Mouse (Mus musculus) neutrophil, adult 5-6 weeks (primary cell): ENCODE data around the gene Ifitm3. TPM values are rescaled to one million over a fixed set of nuclear protein-coding genes. Genes with fewer than 3 reads are reported as not detected.

Source experiments
- ATAC-seq: fragments of 151-379, 151-347 bp; 2 replicates; pipeline ENCODE4 v1.8.0; 2017; ENCODE audit warnings: mild to moderate bottlenecking, moderate TSS enrichment; ENCODE audit not compliant: insufficient number of reproducible peaks, poor library complexity, low FRiP score, severe bottlenecking; ENCODE audit errors: extremely low read depth
- total RNA-seq: library from RNA; stranded (forward); fragments of 200-1000 nt; gene quantifications from 2 replicates; pipeline ENCODE4 v1.2.3, GENCODE M21; 2017

Ifitm3 gene
- 187 and 230 TPM in 2 replicates for total RNA-seq

DNA sequence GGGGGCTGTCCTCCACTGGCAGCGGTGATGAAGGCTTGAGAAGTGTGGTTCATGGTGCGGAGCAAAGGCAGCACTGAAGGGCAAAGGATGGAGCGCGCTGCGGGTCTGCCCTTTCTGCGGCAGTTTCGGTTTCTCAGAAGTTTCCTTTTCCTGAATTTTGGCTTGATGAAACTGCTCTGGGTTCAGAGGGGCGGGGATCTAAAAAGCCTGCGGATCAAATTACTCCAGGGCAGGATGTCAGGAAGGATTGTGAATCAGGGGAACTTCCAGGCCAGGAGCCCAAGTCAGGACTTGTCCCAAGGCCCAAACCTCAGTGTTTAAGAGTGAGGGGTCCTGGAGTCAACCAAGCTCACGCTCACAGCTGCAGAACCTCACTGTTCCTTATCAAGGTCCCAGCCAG, at the start of gene Ifitm3:
Gene Ifitm3 (minus strand): TSS at position 178 of the 400 bp plus-strand sequence.
- no peak for ATAC-seq

DNA sequence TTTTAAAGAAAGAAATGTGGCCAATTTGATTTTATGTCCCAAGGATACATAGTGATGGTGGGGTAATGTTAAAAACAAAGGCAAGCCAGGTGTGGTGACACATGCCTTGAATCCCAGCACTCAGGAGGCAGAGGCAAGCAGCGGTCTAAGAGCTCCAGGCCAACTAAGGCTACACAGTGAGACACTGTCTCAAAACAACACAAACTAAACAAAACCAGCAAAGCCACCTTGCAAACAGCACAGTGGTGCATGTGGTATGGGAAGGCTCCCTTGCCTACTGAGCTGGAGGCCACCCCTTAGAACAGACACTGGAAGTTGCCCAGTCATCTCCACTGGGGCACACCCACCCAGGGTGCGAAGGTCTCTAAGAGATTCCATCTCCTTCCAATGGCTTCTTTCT, 49.4 kb upstream of the Ifitm3 start:
- ATAC-seq = no peak

DNA sequence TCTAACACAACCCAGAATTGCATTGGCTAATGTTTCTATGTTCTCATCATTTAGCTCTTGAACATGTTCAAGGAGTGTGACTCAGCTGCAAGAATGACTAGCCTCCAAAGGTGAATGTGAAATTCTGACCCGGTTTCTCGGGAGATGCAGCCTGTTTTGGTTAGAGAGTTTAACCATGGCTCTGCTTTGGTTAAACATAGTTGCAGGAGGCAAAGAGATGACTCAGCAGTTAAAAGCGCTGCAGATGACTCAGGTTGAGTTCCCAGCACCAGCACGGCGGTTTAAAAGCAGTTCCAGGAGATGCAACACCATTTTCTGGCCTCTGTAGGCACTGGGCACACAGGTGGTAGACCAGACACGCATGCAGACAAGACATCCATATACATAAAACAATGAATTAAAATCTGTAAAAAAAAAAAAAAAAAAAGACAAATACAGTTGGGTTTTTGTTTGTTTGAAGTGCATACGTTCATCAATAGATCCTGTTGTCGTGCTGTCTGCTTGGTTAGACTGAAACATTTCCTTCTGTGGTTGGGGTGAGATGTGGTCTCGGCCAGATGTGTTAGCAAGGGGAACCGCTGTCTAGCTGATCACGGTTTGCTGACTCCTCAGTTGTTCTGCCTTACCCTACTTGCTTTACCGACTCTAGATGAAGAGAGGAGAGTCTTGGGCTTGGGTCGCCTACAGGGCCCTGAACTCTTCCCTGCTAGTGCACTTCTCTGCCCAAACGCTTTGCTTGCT, 48.2 kb upstream of the Ifitm3 start:
- ATAC-seq = no peak

DNA sequence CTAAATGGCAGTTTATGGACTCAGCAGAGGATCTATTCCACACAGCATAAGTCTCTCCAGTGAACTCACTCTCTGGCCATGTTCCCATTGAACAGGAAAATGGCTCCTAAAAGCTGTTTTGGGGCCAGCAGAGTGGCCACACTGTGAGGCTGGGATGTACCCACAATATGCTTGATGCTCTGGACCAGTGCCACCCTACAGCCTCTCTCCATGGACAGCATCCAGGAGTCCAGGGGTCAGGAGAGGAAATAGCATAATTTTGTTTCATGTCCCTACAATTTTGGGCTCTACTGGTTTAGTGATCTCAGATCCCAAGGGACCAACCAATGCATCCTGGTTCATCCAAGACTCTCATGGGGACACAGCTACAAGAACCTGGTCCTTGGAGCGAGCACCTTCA, 47.0 kb upstream of the Ifitm3 start:
- ATAC-seq = no peak

DNA sequence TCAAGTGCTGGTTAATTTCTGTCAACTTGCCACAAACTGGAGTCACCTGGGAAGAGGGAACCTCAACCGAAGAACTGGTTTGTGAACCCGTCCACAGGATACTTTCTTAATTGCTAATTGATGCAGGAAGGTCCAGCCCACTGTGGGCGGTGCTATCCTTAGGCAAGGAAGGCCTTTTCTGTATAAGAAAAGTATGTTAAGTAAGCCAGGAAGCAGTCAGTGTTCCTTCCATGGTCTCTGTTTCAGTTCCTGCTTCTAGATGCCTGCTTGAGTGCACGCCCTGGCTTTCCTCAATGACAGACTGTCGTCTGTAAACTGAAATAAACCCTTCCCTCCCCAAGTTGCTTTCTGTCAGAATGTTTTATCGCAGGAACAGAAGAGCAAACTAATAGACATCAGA, 46.4 kb upstream of the Ifitm3 start:
- no peak for ATAC-seq

DNA sequence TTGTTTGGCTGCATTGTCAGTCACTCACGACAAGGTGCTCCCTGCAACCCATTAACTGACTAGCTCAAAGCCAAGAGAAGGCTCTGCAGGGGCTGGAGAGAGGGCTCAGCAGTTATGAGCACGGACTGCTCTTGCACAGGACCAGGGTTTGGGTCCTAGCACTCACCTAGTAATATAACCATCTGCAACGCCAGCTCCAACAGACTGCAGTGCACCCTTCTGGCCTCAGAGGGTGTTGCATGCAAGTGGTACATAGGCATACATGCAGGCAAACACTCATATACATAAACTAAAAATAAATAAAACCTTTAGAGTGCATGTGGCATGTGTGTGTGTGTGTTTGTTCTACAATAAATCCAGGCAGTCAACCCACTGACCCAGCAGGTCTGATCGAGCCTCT, 45.2 kb upstream of the Ifitm3 start:
- no peak for ATAC-seq

DNA sequence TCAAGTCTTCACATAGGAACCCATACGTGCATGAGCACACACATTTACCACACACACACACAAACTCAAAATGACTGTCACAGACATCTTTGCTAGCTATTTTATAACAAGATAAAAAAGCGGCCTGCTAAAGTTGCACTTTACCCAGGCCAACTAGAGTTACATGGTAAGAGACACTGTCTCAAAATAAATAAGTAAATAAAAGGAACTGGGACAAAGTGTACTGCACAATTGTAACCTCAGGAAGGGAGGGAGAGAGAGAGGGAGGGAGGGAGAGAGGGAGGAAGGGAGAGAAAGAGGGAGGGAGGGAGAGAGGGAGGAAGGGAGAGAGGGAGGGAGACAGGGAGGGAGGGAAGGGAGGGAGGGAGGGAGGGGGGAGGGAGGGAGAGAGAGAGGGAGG, 41.9 kb upstream of the Ifitm3 start:
- ATAC-seq = no peak

DNA sequence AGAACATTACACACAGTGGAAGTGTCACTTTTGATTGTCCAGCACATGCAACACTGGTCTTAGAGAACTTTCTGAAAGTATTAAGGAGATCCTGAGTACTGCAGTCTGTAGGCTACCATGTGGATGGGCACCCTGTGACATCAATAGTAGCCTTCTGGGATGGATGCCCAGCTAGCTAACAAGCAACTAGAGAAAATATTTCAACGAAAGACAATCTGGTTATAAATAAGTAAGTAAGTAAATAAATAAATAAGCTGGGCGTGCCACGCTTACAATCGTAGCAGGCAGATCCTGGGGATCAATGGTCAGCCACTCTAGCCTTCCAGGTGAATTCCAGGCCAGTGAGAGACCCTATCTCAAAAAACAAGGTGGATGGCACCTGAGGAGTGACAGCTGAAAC, 41.4 kb upstream of the Ifitm3 start:
- no peak for ATAC-seq

DNA sequence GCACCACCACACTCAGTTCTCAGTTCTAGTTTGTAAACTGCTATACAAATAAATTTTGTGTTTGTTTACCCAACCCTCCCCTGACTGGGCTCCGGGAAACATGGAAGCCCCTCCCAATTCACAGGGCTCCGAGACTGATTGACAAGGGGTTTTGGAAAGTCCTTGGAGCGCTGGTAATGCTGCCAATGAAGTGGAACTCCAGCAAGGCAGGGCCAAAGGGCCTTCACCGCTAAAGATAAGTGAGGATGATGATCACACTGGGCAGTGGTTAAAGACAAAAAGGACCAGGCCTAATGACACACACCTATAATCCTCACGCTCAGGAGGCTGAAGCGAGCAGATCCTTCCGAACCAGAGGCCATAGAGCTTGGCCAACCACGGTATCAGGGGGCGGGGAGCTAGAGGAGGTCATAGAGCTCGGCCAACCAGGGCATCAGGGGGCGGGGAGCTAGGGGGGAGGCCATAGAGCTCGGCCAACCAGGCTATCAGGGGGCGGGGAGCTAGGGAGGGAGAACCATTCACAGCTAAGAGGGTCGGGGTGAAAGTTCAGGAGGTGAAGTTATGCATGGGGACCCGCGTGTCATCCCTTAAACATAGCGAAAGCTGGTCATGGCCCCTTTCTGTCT, 40.6 kb upstream of the Ifitm3 start:
- no peak for ATAC-seq

DNA sequence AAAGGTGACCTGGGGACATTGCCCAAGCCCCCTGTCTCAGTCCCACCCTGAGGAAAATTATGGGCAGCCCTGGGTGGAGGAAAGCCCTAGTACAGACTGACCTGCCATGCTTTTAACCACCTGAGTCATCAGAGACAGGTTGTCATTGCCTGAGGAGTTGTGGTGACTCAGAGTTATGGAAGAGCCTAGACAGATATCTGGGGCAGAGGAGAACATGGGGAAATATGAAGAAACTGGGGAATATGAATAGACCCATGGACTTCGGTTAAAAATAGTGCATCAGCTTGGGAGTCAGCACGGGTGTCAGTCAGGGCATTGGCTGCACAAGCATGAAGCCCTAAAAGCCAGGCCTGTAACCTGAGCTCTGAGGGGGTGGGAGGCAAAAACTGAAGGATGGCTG, 38.8 kb upstream of the Ifitm3 start:
- no peak for ATAC-seq

DNA sequence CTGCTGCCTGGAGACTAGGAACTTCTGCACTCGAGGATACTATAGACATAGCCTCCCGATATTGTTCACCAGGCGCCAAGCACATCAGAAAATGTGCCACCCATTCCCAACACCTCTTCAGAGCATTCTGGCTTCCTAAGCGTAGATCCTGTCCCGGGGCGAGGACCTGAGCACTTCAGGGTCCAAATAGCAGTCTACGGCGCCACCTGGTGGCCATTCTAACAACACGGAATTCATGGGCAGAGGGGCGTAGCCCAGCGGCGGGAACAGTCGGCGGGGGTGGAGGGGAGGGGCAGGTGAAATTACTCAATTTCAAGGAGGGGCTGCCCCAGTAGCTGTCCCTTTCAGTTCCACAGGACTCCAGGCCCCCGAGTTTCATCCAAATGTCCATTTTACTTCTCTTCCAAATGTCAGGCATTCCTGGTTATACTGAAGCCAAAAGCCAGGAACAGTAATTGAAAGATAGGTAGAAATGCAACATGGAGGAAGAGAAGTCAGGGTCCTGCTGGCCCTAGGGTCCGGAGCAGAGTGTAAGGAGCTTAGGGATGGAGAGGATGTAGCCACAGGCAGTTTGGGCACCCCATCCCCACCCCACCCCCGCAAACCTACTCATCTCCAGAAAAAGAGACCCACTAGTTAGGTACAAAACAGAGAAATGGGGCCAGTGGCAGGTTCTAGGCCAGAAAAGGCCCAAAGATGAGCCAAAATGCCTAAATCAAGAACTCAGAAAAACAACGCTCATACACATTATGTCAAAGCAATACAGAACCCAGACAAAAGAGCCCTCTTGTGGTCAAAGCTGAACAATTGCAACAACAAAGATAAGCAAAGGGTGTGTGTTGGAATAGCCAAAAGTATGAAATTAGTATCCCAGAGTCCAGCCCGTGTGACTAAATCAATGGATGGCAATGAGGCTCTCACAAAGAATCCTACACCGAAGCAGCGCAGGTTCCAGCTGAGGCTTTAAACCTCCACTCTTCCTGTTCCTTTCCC, 38.0 kb upstream of the Ifitm3 start:
- peak; percentile 88 for ATAC-seq

DNA sequence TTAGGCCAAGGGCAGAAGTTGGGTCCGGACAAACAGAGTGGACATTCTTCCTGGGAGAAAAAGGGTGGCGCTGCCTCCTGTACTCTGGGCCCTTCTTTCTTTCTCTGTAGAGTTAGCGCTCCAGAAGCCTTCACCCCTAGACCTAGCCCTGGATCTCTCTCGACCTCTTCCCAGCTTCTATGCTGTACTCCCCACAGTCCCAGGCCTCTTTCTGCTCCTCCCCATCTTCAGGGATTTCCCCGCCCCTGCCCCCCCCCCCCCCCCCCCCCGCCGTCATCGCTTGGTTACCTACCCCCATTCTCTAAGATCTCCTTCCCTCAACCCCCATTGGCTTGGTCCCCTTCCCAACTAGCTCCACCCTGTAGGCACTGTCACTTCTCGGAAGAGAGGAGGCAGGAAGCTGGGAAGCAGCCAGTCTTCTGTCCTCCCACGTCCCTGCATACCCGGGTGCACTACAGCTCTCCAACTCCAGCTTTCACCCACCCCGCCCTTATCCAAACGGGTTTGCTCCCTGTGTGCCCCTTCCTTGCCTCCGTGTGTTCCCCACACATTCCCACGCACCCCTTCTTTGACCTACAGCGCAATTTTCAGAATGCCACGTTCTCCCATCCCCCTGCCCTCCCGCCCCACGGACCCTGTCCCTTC, 37.1 kb upstream of the Ifitm3 start:
- no peak for ATAC-seq

DNA sequence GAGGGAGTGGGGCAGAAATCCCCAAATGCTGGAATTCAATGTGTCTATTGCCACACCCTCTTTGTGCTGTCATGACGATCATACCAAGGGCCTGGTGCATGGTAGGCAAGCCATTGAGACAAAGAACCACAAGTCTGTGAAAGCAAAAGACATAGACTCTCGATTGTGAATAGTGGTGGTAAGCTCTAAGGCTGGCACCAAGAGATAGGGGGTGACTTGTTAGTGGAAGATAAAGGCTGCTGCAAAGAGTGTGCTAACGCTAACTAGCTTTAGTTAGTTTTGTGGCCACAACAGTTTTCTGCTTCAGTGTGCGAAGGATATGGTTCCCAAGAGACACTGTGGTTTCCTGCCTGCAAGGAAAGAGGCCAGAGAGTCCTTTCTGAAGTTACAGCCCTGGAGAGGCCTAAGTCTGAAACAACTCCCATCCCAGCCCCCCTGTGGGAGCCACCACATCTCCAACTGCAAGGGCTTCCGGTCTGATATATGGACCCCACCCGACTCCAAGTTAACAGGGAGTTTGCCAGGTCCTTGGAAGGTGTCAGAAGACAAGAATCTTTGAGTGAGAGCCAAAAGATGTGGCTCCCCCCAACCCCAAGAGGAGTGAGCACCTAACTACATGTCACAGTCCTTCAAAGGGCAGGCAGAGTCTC, 36.5 kb upstream of the Ifitm3 start:
- ATAC-seq = no peak

DNA sequence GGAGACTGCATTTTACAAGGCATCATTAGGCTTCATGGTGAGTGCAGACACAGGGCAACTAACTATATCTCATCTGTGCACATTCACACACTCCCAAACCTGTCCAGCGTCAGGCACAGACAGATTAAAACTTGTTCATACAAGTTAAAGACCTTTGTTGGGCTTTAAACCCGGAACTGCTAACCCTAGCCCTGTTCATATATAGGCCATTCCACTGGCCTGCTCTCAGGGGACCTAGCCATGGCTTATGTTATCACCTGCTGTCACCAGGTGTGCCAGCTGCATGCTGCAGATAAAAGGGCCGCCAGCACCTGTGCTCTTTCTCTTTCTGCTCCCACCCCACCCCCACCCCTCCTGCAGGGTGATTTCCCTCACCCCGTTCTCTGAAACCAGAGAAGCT, 32.0 kb upstream of the Ifitm3 start:
- no peak for ATAC-seq

DNA sequence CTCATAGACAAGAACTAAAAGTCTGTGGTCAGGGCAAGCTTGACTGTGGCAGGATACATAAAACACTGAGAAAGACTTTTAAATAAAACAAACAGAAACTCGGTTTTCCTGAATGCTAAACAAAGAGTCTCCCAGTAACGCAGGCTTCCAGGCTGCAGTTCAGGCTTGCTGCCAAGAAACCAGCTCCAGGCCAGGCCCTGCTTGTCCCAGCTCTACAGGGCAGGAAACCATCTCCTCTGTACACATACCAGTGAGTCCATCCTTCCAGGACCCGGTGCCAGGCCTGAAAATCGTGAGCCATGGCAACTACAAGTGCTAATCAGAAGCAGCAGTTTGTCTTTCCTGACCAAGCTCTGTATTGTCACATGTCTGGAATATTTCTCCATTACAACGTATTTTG, 31.1 kb upstream of the Ifitm3 start:
- ATAC-seq = no peak

DNA sequence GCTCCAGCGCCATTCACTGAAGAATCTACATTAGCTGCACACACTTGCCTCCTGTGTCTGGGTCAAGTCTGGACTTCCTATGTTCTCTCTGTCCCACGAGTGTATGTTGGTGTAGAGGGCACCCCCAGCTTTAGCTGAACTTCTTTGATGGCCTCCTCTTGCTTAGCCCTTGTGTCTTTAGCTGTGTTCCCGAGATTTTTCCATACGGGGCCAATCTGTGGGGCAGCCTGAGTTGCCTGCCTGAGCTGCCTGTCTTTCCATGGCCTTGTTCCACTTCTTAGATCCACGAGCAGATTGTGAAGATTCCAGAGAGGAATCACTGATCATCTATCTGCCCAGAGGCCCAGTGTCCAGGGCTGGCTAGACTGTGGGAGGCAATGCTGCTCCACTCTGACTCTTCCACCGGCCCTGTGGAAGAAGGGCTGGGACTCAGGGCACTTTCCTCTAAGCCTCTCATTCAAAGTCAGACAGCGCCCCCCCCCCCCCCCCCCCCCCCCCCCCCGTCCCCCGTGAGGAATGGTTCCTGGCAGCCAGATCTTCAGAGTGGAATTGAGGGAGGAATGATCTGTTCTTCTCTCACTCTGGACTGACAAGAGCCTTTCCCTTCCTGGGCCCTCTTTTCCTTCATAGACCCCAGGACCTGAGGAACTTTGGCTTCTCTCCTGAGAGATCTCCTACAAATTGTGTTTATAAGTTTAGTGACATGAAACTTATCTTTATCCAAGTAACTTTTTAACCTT, 30.5 kb upstream of the Ifitm3 start:
- no peak for ATAC-seq

DNA sequence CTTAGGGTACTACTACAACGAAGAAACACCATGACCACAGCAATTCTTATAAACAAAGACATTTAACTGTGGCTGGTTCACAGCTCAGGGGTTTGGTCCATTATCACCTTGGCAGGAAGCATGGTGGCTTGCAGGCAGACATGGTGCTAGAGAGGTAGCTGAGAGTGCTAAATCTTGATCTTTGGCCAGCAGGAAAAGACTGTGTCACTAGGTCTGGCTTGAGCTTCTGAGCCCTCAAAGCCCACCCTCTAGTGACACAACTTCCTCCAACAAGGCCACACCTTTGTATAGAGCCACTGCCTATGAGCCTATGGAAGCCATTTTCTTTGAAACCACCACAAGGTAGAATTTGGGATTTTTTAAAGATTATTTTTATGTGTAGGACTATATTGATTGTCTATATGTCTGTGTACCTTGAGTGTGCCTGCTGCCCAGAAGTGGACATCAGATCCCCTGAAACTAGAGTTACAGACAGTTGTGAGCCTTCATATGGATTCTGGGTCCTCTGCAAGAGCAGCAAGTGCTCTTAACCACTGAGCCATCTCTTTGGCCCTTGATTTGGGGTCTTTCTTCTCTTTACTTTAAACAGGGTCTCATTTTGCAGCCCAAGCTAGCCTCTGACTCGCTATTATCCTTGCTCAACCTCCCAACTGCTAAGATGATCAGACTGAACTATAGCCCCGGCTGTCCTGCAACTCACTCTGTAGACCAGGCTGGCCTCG, 29.0 kb upstream of the Ifitm3 start:
- ATAC-seq = no peak
